Mouse (Mus musculus) liver, embryonic 15.5 days (tissue): ENCODE measurements around the gene Tead2. TPM values are rescaled to one million over a fixed set of nuclear protein-coding genes. Genes with fewer than 3 reads are reported as not detected.

ENCODE experiments used
- ATAC-seq: fragments of 200-750 bp; cut with Nextera tagmentation; 2 replicates; pipeline ENCODE4 v1.8.0; 2017; ENCODE audit warnings: moderate number of reproducible peaks, mild to moderate bottlenecking, moderate library complexity; ENCODE audit not compliant: insufficient read depth
- H3K27ac ChIP-seq: fragments of 300-500 bp; sonication (generic); replicated peaks from 2 replicates; pipeline ENCODE4 v1.5.1; 2015; ENCODE audit warnings: mild to moderate bottlenecking, inconsistent platforms
- H3K27me3 ChIP-seq: fragments of 300-500 bp; sonication (generic); 2 replicates; pipeline ENCODE4 v1.6.1; 2015; ENCODE audit warnings: mild to moderate bottlenecking, inconsistent platforms
- H3K36me3 ChIP-seq: fragments of 300-500 bp; sonication (generic); replicated peaks from 2 replicates; pipeline ENCODE4 v1.6.1; 2015; ENCODE audit warnings: moderate library complexity, mild to moderate bottlenecking, inconsistent platforms
- H3K4me1 ChIP-seq: fragments of 300-500 bp; sonication (generic); replicated peaks from 2 replicates; pipeline ENCODE4 v1.6.1; 2015; ENCODE audit warnings: inconsistent platforms
- H3K4me2 ChIP-seq: fragments of 300-500 bp; sonication (generic); 2 replicates; pipeline ENCODE4 v1.6.1; 2015; ENCODE audit warnings: moderate library complexity, mild to moderate bottlenecking, inconsistent platforms
- H3K4me3 ChIP-seq: fragments of 300-500 bp; sonication (generic); replicated peaks from 2 replicates; pipeline ENCODE4 v1.5.1; 2015; ENCODE audit warnings: mild to moderate bottlenecking, inconsistent platforms
- H3K9ac ChIP-seq: fragments of 300-500 bp; sonication (generic); 2 replicates; pipeline ENCODE4 v1.6.1; 2015; ENCODE audit warnings: moderate library complexity, mild to moderate bottlenecking, inconsistent platforms
- H3K9me3 ChIP-seq: fragments of 300-500 bp; sonication (generic); replicated peaks from 2 replicates; pipeline ENCODE4 v1.6.1; 2016; ENCODE audit warnings: inconsistent platforms
- whole genome bisulfite sequencing: fragments of 180-500 bp; shearing (Covaris S2); methylation state at CpG from one replicate; pipeline ENCODE4 v1.1.7; 2015; ENCODE audit warnings: mixed read lengths; ENCODE audit not compliant: insufficient replicate concordance; 5-methylcytosine and 5-hydroxymethylcytosine counted together
- polyA plus RNA-seq: library from polyadenylated mRNA; unstranded; fragments of >200 nt; fragmentation: Nextera tagmentation; extraction: Ambion mirVana; gene quantifications from 2 replicates; pipeline ENCODE4 v1.2.1, GENCODE M21; 2015

The Tead2 gene
- polyA plus RNA-seq, 1 experiment from 2014 or later, result 6.6 TPM

DNA sequence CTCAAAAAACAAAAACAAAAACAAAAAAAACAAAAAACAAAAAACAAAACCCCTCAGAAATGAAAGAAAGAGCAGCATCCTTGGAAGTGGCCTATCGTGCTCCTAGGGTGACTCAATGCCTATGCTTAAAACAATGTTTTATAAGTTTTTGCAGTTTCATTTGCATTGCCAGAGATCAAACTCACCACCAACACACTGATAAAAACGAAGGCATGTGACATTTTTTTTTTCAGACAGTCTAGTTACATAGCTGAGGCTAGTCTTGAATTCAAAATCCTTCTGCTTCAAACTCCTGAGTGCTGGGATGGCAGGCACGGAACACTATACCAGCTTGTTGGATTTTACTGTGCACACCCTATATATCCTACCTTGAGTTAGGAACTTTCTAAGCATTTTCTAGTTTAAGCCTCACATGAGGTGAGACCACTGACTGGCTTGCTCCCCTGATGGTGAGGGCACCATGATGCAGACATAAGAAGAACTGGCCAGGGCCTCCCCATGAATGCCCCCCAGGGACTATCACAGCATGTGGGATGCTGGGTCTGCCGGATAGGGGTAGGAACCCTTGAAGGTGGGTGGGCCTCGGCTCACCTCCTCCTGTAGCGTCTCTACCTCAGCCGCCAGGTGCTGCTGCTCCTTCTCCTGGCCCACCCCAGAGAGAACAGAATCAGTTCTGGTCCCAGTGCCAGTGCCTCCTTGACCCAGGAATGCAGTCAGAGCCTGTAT is 22.8 kb upstream of the Tead2 start:
- no peak for ATAC-seq
- Histone ChIP-seq H3K4me3 (no peak overlapping the region), H3K9me3 (no peaks in the 10 kb centered on the region), H3K27me3 (peaks cover 81% of the 10 kb centered on the region), H3K36me3 (no peaks in the 10 kb centered on the region), H3K4me1 (no peaks in the 10 kb centered on the region), H3K27ac (no peak overlapping the region), H3K4me2 (no peak overlapping the region), H3K9ac (no peak overlapping the region)
- WGBS, result 66% methylated on average over 7 of the region's 7 CpGs

DNA sequence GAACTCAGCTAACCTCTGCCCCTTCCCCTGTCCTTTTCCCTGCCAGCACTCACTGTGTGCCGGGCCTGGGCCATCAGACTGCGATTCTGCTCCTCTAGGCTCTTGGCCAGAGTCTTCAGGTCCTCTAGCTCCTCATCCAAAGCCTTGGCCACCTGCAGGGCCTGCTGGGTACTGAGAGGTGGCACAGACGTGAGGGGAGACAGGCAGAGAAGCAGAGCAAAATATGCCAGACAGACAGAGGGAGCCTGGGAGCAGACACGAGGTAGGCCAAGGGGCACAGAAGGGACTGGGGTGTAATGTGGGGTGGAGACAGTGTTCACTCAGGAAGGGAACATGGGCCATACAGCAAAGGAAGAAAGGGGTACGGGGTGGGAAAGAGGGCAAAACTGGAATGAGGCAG is 22.1 kb upstream of the Tead2 start:
- 36% methylated on average over 5 of the region's 5 CpGs for WGBS
- H3K9ac ChIP-seq, result no peak overlapping the region
- H3K9me3 ChIP-seq, result no peaks in the 10 kb centered on the region
- no peak for ATAC-seq
- no peaks in the 10 kb centered on the region for H3K4me1 ChIP-seq
- H3K36me3 ChIP-seq, result no peaks in the 10 kb centered on the region
- peaks cover 77% of the 10 kb centered on the region for H3K27me3 ChIP-seq
- no peak overlapping the region for H3K27ac ChIP-seq
- H3K4me3 ChIP-seq, result no peak overlapping the region
- no peak overlapping the region for H3K4me2 ChIP-seq

DNA sequence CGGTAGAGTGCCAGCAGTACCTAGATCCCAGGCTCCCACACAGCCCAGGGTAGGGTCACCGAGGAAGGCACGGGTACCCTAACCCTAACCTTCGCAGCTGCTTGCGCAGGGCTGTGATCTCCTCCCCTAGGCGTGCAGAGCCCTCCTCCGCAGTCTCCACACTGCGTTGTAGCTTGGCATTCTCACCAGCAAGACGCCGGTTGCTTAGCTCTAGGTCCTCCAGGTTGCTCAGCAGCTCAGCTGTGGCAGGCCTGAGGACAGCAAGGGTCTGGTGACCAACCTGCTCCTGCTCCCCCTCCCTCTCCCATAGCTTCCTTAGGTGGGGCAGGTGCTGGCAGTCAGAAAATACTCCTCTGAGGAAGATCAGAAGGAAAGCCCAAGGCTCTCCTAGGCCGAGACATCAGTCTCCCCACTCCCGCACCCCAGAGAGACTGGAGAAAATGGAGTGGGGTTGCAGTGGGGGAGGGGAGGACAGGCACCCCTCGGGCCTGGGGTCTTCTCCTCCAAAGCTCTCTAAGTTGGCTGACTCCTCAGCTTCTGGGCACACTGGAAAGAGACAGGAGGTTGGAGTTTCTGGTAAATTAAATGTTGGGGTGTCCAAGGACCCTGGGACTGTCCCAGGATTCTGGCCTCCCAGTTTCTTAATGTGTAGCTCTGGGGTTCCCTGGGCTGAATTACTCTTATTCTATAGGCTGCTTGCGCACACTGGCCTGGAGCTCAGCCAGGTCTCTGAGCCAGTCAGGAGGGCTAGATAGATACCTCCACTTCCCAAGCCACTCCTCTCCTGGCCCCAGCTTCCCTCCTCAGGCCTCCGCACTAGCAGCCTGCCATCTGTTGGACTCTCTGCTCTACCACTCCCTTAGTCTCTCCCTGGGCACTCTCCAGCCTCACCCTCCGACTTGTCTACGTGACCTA is 21.4 kb upstream of the Tead2 start:
- WGBS, result 59% methylated on average over 17 of the region's 17 CpGs
- Histone ChIP-seq H3K27me3 (peaks cover 76% of the 10 kb centered on the region), H3K4me2 (no peak overlapping the region), H3K36me3 (no peaks in the 10 kb centered on the region), H3K4me1 (no peaks in the 10 kb centered on the region), H3K9ac (no peak overlapping the region), H3K9me3 (no peaks in the 10 kb centered on the region), H3K27ac (no peak overlapping the region), H3K4me3 (no peak overlapping the region)
- no peak for ATAC-seq

DNA sequence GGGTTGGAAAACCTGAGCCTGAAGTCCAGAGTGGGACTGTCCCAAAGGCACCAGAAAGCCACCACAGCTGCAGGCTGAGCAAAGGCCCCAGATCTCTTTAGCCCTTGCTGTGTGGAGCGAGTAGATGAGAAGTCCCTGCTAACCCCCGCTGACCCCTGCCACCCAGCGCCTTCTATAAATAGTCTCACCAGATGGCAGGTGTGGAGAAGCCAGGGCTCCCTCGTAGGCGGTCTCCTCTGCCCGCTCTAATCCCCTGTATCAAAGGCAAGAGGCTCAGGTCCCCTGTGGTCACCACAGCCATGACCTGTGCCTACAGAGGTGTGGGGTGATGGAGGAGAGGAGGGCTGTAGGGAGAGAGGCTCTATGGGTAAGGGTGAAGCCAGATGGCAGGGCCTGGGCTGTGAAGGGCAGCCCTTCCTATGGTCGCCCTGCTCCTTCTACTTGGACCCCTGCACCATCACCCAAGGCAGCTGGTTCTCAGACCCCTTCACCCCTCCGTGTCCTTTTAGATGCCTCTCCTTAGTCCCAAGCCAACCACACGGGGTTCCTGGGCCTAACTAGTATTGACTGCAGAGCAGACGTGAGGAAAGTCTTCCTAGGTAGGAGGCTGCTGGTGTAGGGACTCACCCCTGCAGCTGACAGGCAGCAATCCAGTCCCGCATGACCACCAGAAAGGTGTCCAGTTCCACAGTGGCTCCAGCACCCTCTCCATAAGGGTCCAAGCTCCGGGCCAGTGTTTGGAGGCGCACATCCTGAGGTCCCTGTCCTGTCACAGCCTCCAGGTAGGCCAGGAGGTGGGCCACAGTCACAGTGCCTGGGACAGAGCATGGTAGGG is 20.0 kb upstream of the Tead2 start:
- peaks cover 69% of the 10 kb centered on the region for H3K27me3 ChIP-seq
- no peaks in the 10 kb centered on the region for H3K9me3 ChIP-seq
- H3K4me3 ChIP-seq, result no peak overlapping the region
- no peak overlapping the region for H3K27ac ChIP-seq
- no peak for ATAC-seq
- H3K4me2 ChIP-seq, result no peak overlapping the region
- 52% methylated on average over 13 of the region's 13 CpGs for WGBS
- H3K4me1 ChIP-seq, result no peaks in the 10 kb centered on the region
- H3K9ac ChIP-seq, result no peak overlapping the region
- H3K36me3 ChIP-seq, result no peaks in the 10 kb centered on the region

DNA sequence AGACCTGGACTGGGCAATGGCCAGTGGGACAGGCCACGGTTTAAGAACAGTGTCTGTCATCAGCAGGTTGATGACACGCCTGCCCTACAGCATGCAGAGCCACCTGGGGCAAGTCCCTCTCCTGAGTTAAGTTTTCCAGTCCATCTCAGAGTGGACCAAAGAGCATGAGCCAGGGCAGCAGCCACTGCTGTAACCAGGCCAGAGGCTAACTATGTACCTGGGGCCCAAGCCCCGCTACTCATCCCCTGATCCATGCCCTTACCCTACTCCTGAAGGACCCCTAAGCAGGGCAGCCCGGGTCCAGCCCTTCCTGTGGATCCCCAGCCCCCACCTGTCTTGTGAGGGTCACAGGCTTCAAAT is 19.4 kb upstream of the Tead2 start:
- Histone ChIP-seq H3K9ac (no peak overlapping the region), H3K27me3 (peaks cover 64% of the 10 kb centered on the region), H3K4me3 (no peak overlapping the region), H3K27ac (no peak overlapping the region), H3K4me1 (no peaks in the 10 kb centered on the region), H3K9me3 (no peaks in the 10 kb centered on the region), H3K4me2 (no peak overlapping the region), H3K36me3 (no peaks in the 10 kb centered on the region)
- 58% methylated on average over 4 of the region's 4 CpGs for WGBS
- ATAC-seq, result no peak

DNA sequence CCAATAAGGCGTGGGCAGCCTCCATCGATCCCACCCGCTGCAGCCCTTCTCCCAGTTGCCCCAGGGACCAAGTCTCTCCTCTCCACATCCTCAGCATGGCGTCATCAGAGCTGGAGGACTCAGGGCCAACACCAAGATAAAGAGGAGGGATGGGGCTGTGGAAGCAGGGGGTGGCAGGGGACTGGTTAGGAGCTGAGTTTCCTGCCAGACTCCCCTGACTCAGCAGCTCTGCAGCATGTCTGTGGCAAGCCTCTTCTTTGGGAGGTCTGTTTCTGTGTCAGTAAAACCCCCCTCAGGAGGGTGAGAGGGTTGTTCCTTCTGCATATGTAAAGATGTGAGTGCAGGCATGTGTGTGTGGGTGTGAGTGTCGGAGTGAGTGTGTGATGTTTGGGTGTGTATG is 18.6 kb upstream of the Tead2 start:
- 41% methylated on average over 5 of the region's 5 CpGs for WGBS
- no peaks in the 10 kb centered on the region for H3K4me1 ChIP-seq
- no peaks in the 10 kb centered on the region for H3K36me3 ChIP-seq
- no peak overlapping the region for H3K4me2 ChIP-seq
- peaks cover 56% of the 10 kb centered on the region for H3K27me3 ChIP-seq
- no peak overlapping the region for H3K9ac ChIP-seq
- no peaks in the 10 kb centered on the region for H3K9me3 ChIP-seq
- H3K27ac ChIP-seq, result no peak overlapping the region
- H3K4me3 ChIP-seq, result no peak overlapping the region
- no peak for ATAC-seq

DNA sequence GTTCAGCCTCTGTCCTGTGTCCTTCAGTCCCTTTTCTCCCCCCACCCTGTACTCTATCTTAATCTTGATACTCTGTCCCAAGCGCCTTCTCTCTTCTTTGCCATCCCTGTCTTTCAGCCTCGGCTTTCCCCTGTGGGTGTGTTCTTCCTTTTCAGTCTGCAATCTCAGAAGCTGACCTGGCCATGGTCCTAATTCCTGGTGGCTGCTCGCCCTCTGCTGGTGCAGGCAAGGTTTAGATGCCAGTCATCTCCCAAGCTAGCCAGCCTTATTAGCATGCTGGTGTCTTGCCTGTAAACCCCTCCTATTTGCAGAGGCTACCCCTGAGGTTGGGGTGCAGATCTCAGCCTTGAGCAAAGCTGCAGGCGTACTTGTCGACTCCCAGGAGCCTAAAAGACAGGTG is 17.1 kb upstream of the Tead2 start:
- Histone ChIP-seq H3K9me3 (no peaks in the 10 kb centered on the region), H3K4me1 (no peaks in the 10 kb centered on the region), H3K4me2 (no peak overlapping the region), H3K9ac (no peak overlapping the region), H3K27me3 (peaks cover 50% of the 10 kb centered on the region), H3K36me3 (no peaks in the 10 kb centered on the region), H3K4me3 (no peak overlapping the region), H3K27ac (no peak overlapping the region)
- no peak for ATAC-seq
- 8% methylated on average over 5 of the region's 5 CpGs for WGBS

DNA sequence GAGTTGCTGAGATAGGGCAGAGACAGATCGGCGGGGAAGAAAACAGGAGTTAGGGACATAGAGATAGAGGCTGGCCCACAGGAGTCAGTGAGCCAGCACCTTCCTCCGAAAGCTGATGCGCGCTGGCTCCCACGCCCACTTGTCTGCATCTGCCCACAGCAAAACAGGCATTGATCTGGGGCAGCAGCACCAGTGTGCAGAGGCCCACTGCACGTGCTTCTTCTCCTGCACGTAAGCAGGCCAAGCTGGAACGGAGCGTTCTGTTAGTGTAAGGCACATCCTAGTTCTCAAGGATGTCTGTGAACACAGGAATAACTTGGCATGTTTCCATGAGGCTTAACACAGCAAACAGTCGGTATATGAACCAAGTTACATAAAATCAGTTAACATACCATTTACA is 16.6 kb upstream of the Tead2 start:
- Histone ChIP-seq H3K4me2 (no peak overlapping the region), H3K9ac (no peak overlapping the region), H3K4me3 (no peak overlapping the region), H3K27me3 (peaks cover 45% of the 10 kb centered on the region), H3K9me3 (no peaks in the 10 kb centered on the region), H3K27ac (no peak overlapping the region), H3K36me3 (no peaks in the 10 kb centered on the region), H3K4me1 (no peaks in the 10 kb centered on the region)
- 68% methylated on average over 11 of the region's 11 CpGs for WGBS
- ATAC-seq, result no peak

DNA sequence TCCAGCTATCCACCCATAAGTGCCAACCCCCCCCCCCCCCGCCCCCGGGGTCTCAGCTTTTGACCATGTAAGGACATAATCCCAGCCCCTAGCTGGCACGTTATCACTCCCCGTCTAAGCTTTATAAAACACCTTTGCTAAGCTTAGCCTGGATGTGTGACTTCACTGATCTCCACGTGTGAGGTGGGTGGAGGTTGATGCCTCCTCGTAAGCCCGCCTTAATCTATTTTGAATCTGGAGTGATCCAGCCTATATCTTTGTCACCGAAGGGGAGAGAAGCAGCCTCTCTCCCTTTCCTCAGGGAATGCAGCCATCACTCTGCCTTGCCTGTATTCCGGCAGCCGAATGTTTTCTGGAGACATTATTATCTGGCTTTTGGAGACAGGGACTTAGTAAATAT is 12.9 kb upstream of the Tead2 start:
- H3K27me3 ChIP-seq, result peaks cover 21% of the 10 kb centered on the region
- no peak overlapping the region for H3K4me3 ChIP-seq
- no peak overlapping the region for H3K27ac ChIP-seq
- 51% methylated on average over 10 of the region's 10 CpGs for WGBS
- no peak overlapping the region for H3K4me2 ChIP-seq
- H3K9ac ChIP-seq, result no peak overlapping the region
- peaks cover 13% of the 10 kb centered on the region for H3K4me1 ChIP-seq
- ATAC-seq, result no peak
- H3K9me3 ChIP-seq, result no peaks in the 10 kb centered on the region
- H3K36me3 ChIP-seq, result no peaks in the 10 kb centered on the region

DNA sequence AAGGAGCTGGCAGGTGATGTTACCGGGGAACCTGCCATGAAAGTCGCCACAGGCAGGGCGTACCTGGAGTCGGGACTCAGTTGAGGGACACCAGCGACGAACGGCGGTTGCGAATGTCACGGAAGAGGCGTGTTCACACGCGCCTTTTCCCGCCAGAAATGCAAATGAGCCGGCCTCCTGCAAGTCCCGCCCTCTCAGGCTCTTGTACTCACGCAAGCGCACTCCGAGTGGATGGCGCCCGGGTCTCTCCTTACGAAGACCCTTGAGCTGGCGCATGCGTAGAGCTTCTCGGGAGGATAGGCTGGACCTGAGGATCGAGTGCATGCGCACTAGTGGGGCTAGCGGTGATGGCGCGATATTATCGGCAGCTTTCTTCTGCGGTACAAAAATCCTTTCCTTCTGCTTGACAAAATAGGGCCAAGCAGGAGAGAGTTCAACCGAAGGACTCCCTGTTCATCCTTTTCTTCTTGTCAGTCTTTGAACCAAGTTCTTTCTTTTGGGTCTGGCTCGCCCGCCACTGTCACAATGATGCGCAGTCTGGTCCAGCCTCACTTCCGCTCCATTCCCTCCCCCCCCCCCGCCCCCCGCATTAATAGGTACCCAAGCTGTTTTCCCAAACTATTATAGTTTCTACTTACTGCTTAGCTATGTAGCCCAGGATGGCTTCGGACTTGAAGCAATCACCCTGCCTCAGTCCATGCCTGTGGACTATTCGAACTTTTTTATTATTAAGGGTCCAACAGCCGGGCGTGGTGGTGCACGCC is 11.0 kb upstream of the Tead2 start, which contains the start of gene Ccdc155:
Gene Ccdc155, minus strand, starts transcription at position 513 of the 764 bp plus-strand sequence.
- Histone ChIP-seq H3K9ac (0 out of 2 replicates have a peak within 1 kb of the TSS, but pooled peaks have one; percentile 21), H3K9me3 (no peaks in the 10 kb centered on the region), H3K4me3 (peak within 1 kb of the TSS; percentile 55), H3K4me2 (peak within 1 kb of the TSS; percentile 80), H3K36me3 (no peaks in the 10 kb centered on the region), H3K27me3 (peaks cover 12% of the 10 kb centered on the region), H3K4me1 (peaks cover 13% of the 10 kb centered on the region), H3K27ac (no peak within 1 kb of the TSS)
- 5% methylated on average over 44 of the region's 44 CpGs for WGBS
- ATAC-seq, result peak; percentile 84
